Mouse (Mus musculus) embryonic facial prominence, embryonic 14.5 days (tissue): ENCODE results near the gene Wdr27. TPM values are rescaled to one million over a fixed set of nuclear protein-coding genes. Genes with fewer than 3 reads are reported as not detected.

Experiments used
- ATAC-seq: fragments of 200-750 bp; cut with Nextera tagmentation; 2 replicates; pipeline ENCODE4 v1.8.0; 2017; ENCODE audit warnings: low read depth, moderate number of reproducible peaks, moderate TSS enrichment
- DNase-seq: peaks from one replicate; pipeline ENCODE4 v3.0.0-alpha.2; 2015; ENCODE audit warnings: low spot score
- H3K27ac ChIP-seq: fragments of 300-500 bp; sonication (generic); replicated peaks from 2 replicates; pipeline ENCODE4 v1.5.1; 2014; ENCODE audit warnings: low read depth, mild to moderate bottlenecking, low read length, moderate library complexity
- H3K27me3 ChIP-seq: fragments of 300-500 bp; sonication (generic); replicated peaks from 2 replicates; pipeline ENCODE4 v1.6.1; 2014; ENCODE audit warnings: low read length; ENCODE audit not compliant: control insufficient read depth, insufficient read depth
- H3K36me3 ChIP-seq: fragments of 300-500 bp; sonication (generic); 2 replicates; pipeline ENCODE4 v1.6.1; 2014; ENCODE audit warnings: low read length, mixed read lengths; ENCODE audit not compliant: control insufficient read depth, insufficient read depth
- H3K4me1 ChIP-seq: fragments of 300-500 bp; sonication (generic); 2 replicates; pipeline ENCODE4 v1.6.1; 2014; ENCODE audit warnings: antibody characterized with exemption, low read length; ENCODE audit not compliant: control insufficient read depth, insufficient read depth
- H3K4me2 ChIP-seq: fragments of 300-500 bp; sonication (generic); 2 replicates; pipeline ENCODE4 v1.6.1; 2014; ENCODE audit warnings: low read depth, mild to moderate bottlenecking, low read length, moderate library complexity, mixed read lengths
- H3K4me3 ChIP-seq: fragments of 300-500 bp; sonication (generic); 2 replicates; pipeline ENCODE4 v1.5.1; 2014; ENCODE audit warnings: low read depth, mild to moderate bottlenecking, low read length
- H3K9ac ChIP-seq: fragments of 300-500 bp; sonication (generic); 2 replicates; pipeline ENCODE4 v1.6.1; 2014; ENCODE audit warnings: low read depth, mild to moderate bottlenecking, low read length, moderate library complexity, mixed read lengths
- H3K9me3 ChIP-seq: fragments of 300-500 bp; sonication (generic); 2 replicates; pipeline ENCODE4 v1.6.1; 2016; ENCODE audit warnings: low read length; ENCODE audit not compliant: control insufficient read depth
- WGBS: fragments of 180-500 bp; shearing (Covaris S2); extraction: QIAGEN DNeasy Blood & Tissue Kit; methylation state at CpG from one replicate; pipeline ENCODE4 v1.1.7; 2014; 5-methylcytosine and 5-hydroxymethylcytosine counted together
- polyA plus RNA-seq: library from polyadenylated mRNA; unstranded; fragments of >200 nt; fragmentation: Nextera tagmentation; extraction: Ambion mirVana; gene quantifications from 2 replicates; pipeline ENCODE4 v1.2.1, GENCODE M21; 2014

Gene Wdr27
- polyA plus RNA-seq, 1 experiment from 2014 or later, result 8.3 TPM

DNA sequence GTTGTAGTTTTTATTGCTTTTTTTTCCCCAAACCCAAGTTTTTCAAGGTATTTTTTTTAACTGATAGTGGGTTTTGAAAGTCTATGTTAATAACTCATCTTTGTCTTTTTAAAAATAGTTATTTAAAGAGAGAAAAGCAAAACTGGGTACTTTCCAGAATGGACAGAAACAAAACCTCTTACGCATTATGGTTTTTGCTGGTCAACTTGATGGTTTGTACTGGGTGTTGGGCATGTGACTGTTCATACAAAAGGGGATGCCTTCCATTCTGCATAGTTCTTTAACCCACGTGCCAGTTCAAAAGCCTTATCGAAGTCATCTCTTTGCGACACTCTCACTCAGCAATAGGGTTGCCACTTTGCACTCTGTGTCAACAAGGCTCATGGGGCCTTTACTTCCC, 147.9 kb downstream of the Wdr27 start:
- peaks cover 17% of the 10 kb centered on the region for H3K9me3 ChIP-seq
- H3K4me1 ChIP-seq, result no peaks in the 10 kb centered on the region; the same call in 1 of the 2 replicates
- DNase-seq (no peak), ATAC-seq (no peak)
- no peak overlapping the region for H3K4me2 ChIP-seq
- H3K4me3 ChIP-seq, result no peak overlapping the region
- H3K9ac ChIP-seq, result no peak overlapping the region
- H3K27me3 ChIP-seq, result no peaks in the 10 kb centered on the region
- 97% methylated on average over 4 of the region's 4 CpGs for WGBS
- no peaks in the 10 kb centered on the region for H3K36me3 ChIP-seq
- no peak overlapping the region for H3K27ac ChIP-seq

DNA sequence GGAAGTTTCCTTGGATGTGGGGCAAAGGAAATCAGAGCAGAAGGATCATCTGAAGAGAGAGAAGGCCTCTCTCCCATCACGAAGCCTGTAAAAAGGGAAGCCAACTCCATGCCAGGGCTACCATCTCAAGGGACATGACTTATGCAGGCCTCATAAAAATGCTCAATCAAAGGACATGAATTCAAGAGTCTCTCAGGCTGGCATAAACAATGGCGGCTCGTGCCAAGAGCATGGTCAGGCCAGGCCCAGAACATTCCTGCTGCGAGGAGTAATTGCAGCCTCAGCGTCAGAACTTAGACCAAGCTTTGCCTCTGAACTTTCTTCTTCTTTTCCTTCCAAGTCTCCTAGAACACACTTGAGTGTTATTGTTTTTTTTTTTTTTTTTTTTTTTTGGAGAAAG, 163.6 kb downstream of the Wdr27 start:
- no peak for DNase-seq
- Histone ChIP-seq H3K4me3 (no peak overlapping the region), H3K27ac (no peak overlapping the region), H3K36me3 (no peaks in the 10 kb centered on the region), H3K9me3 (no peaks in the 10 kb centered on the region), H3K4me2 (no peak overlapping the region), H3K27me3 (no peaks in the 10 kb centered on the region), H3K4me1 (peaks cover 4% of the 10 kb centered on the region; the same call in 1 of the 2 replicates), H3K9ac (no peak overlapping the region)
- 85% methylated on average over 5 of the region's 5 CpGs for WGBS
- no peak for ATAC-seq

DNA sequence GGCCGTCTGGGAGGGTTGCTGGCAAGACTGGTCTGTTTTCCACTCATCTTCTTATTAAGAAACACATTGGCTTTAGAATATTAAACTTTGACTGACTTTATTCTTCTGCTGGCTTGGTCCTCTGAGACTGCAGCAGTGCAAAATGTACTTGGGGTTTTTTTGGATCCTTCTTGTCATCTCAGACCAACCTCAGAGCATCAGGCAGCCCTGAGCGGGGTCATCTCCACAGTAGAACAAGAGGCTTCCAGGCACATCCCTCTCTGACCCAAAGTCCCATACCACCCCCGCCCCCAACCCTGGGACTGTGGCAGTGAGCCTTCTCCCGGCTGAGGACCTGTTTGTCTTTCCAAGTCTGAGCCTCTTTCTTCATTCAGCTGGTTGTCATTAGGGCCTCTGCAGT, 171.6 kb downstream of the Wdr27 start:
- Histone ChIP-seq H3K4me3 (no peak overlapping the region), H3K4me1 (peaks cover 4% of the 10 kb centered on the region; the same call in 1 of the 2 replicates), H3K9me3 (no peaks in the 10 kb centered on the region), H3K27ac (no peak overlapping the region), H3K9ac (no peak overlapping the region), H3K36me3 (no peaks in the 10 kb centered on the region), H3K27me3 (no peaks in the 10 kb centered on the region), H3K4me2 (no peak overlapping the region)
- DNase-seq, result peak; percentile 26
- WGBS, result 59% methylated on average over 4 of the region's 4 CpGs
- ATAC-seq, result no peak

DNA sequence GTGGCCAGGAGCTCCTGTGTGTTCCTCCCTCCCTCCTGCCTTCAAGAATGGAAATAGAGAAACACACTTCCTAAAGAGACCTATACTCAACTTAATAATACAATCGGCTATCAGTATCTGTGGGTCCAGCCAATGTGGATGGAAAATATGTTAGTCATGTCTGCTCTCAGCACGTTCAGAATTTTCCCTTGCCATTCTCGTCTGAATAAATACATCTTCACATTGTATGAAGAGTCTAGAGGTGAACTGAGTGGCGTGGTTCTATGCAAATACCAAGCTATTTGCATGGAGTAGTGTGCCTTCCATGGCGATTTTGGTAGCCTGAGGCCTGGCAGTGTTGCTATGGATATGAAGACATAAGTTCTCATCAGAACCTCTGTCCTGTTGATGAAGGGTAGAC, 172.6 kb downstream of the Wdr27 start:
- Histone ChIP-seq H3K27me3 (no peaks in the 10 kb centered on the region), H3K36me3 (no peaks in the 10 kb centered on the region), H3K4me3 (no peak overlapping the region), H3K4me1 (peaks cover 4% of the 10 kb centered on the region; the same call in 1 of the 2 replicates), H3K4me2 (no peak overlapping the region), H3K9ac (no peak overlapping the region), H3K9me3 (no peaks in the 10 kb centered on the region), H3K27ac (no peak overlapping the region; the same call in 1 of the 2 replicates)
- ATAC-seq, result no peak
- 74% methylated on average over 5 of the region's 5 CpGs for WGBS
- DNase-seq, result no peak

Other genes starting within 250 kb of the Wdr27 start
- 133 and 141 TPM in 2 replicates for gene Thbs2, start 248.9 kb downstream of the Wdr27 start, polyA plus RNA-seq
- 45.0 and 45.9 TPM in 2 replicates for gene 1600012H06Rik, start within 50 bp of the Wdr27 start, polyA plus RNA-seq
- 50.5 and 52.0 TPM in 2 replicates for gene Phf10, start 18.1 kb upstream of the Wdr27 start, polyA plus RNA-seq
- 5.3 and 6.0 TPM in 2 replicates for gene 9030025P20Rik, start 35.3 kb upstream of the Wdr27 start, polyA plus RNA-seq
- gene Gm3417, start 35.6 kb upstream of the Wdr27 start, polyA plus RNA-seq, result 1.2 and 3.7 TPM in 2 replicates
- 2.7 and 4.4 TPM in 2 replicates for gene Gm3435, start 67.0 kb upstream of the Wdr27 start, polyA plus RNA-seq
- gene Ermard, start 98.0 kb upstream of the Wdr27 start, polyA plus RNA-seq, result 49.7 and 54.8 TPM in 2 replicates
- not detected in 2 replicates for gene Tcte3, start 98.3 kb upstream of the Wdr27 start, polyA plus RNA-seq
- gene Gm3448, start 98.4 kb upstream of the Wdr27 start, polyA plus RNA-seq, result 2.4 and 2.8 TPM in 2 replicates